Mouse (Mus musculus) liver, adult (tissue): ENCODE data around the gene Cmss1.

ENCODE experiments used
- GATA4 ChIP-seq: IDR thresholded peaks from 2 replicates; pipeline ENCODE4 v1.6.1; 2014; ENCODE audit warnings: mild to moderate bottlenecking, low read length; ENCODE audit not compliant: insufficient replicate concordance

The Cmss1 gene

GRCm38 (mm10) chr16:57437523-57438287, 169.0 kb downstream of the Cmss1 start:
- TF ChIP-seq GATA4: no peak

GRCm38 (mm10) chr16:57434640-57435039, 172.0 kb downstream of the Cmss1 start:
- TF ChIP-seq GATA4: no peak

- TF ChIP-seq GATA4: no peak
These were observed 173.0 kb downstream of the Cmss1 start for GRCm38 (mm10) chr16:57433671-57434070.

GRCm38 (mm10) chr16:57433173-57433572, 173.5 kb downstream of the Cmss1 start:
- no peak for TF ChIP-seq GATA4

GRCm38 (mm10) chr16:57431294-57431693, 175.4 kb downstream of the Cmss1 start:
- no peak for TF ChIP-seq GATA4

- TF ChIP-seq GATA4: no peak
These were observed 177.7 kb downstream of the Cmss1 start for GRCm38 (mm10) chr16:57428977-57429376.

- no peak for TF ChIP-seq GATA4
These were observed 179.0 kb downstream of the Cmss1 start for GRCm38 (mm10) chr16:57427516-57428285.

- TF ChIP-seq GATA4: no peak
These were observed 180.0 kb downstream of the Cmss1 start for GRCm38 (mm10) chr16:57426680-57427079.

- no peak for TF ChIP-seq GATA4
These were observed 183.5 kb downstream of the Cmss1 start for GRCm38 (mm10) chr16:57423001-57423800.

- TF ChIP-seq GATA4: no peak
These were observed 184.8 kb downstream of the Cmss1 start for GRCm38 (mm10) chr16:57421680-57422417.

- TF ChIP-seq GATA4: no peak
These were observed 185.7 kb downstream of the Cmss1 start for GRCm38 (mm10) chr16:57420773-57421556.

- TF ChIP-seq GATA4: no peak
These were observed 186.8 kb downstream of the Cmss1 start for GRCm38 (mm10) chr16:57419881-57420280.

GRCm38 (mm10) chr16:57419332-57419731, 187.3 kb downstream of the Cmss1 start:
- TF ChIP-seq GATA4: no peak

- TF ChIP-seq GATA4: no peak
These were observed 188.7 kb downstream of the Cmss1 start for GRCm38 (mm10) chr16:57417955-57418354.

GRCm38 (mm10) chr16:57417017-57417416, 189.6 kb downstream of the Cmss1 start:
- no peak for TF ChIP-seq GATA4

- TF ChIP-seq GATA4: no peak
These were observed 190.6 kb downstream of the Cmss1 start for GRCm38 (mm10) chr16:57416049-57416448.
